Mouse (Mus musculus): ENCODE results near the gene Arhgef25.
A peak's percentile ranks its signal among the peaks of the same experiment; 100 is the strongest.

The Arhgef25 gene

DNA sequence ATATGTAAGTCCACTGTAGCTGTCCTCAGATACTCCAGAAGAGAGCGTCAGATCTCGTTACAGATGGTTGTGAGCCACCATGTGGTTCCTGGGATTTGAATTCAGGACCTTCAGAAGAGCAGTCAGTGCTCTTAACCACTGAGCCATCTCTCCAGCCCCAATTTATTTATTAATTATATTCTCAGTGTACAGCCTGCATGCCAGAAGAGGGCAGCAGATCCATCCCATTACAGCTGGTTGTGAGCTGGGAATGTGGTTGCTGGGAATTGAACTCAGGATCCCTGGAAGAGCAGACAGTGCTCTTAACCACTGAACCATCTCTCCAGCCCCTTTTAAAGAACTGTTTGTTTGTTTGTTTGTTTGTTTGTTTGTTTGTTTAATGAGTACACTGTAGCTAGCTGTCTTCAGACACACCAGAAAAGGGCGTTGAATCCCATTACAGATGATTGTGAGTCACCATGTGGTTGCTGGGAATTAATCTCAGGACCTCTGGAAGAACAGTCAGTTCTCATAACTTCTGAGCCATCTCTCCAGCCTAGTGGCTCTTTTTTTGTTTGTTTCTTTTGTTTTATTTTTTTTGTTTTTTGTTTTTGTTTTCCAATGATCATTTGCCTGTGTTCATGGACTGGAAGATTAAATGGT lies 55.4 kb downstream of the Arhgef25 start:
- DNase-seq = peak; percentile 40
